Mouse (Mus musculus) heart, postnatal 14 days (tissue): ENCODE data around the gene Ddah1. TPM values are rescaled to one million over a fixed set of nuclear protein-coding genes. Genes with fewer than 3 reads are reported as not detected.
A peak's percentile ranks its signal among the peaks of the same experiment; 100 is the strongest.
"Not testable (repeated sequence)": the region's sequence is repeated elsewhere in the genome, so short reads cannot be mapped to it uniquely, and the experiment has no call there.

ENCODE experiments used
- DNase-seq, 2 experiments: peaks; one replicate each; pipeline ENCODE4 v3.0.0; 2021 to 2022
- intact Hi-C: fragments of 180-260 bp; cut with DNase I; formaldehyde crosslinking; loops from one replicate; pipeline ENCODE4 v1.15.1; 2025
- total RNA-seq, 2 experiments: library from RNA; stranded (reverse); gene quantifications; 2 replicates each; pipeline ENCODE4 v1.2.3; 2021

Ddah1 gene
- total RNA-seq, 2 experiments from 2014 or later = 9.2 to 13.4 TPM

GRCm38 (mm10) chr3:145854427-145854826 lies 96.0 kb downstream of the Ddah1 start:
- intact Hi-C loops = loop anchor here (2.0 kb wide), 1 partner anchor 50 kb away; no protein-coding TSS in a partner anchor

GRCm38 (mm10) chr3:145855299-145855698 lies 96.8 kb downstream of the Ddah1 start:
- intact Hi-C loops = loop anchor here (2.0 kb wide), 1 partner anchor 50 kb away; no protein-coding TSS in a partner anchor
- no peak for DNase-seq

More at GRCm38 (mm10) chr3:145854427-145854826, 96.0 kb downstream of the Ddah1 start:
- no peak for DNase-seq

GRCm38 (mm10) chr3:145858388-145858787 lies 99.9 kb downstream of the Ddah1 start:
- no peak for DNase-seq

GRCm38 (mm10) chr3:145862521-145862920 lies 104.0 kb downstream of the Ddah1 start:
- DNase-seq = no peak
- intact Hi-C loops = no loop called here

More at GRCm38 (mm10) chr3:145858388-145858787, 99.9 kb downstream of the Ddah1 start:
- intact Hi-C loops = loop anchor here (1.0 kb wide), 1 partner anchor 47 kb away; no protein-coding TSS in a partner anchor

GRCm38 (mm10) chr3:145864033-145864712 lies 105.7 kb downstream of the Ddah1 start:
- DNase-seq = no peak
- intact Hi-C loops = no loop called here

GRCm38 (mm10) chr3:145864713-145865233 lies 106.3 kb downstream of the Ddah1 start:
- peak; percentile 32 to 45 for DNase-seq
- intact Hi-C loops = no loop called here

GRCm38 (mm10) chr3:145872680-145873079 lies 114.2 kb downstream of the Ddah1 start:
- peak in 1 of 2 experiments; percentile 32 for DNase-seq
- intact Hi-C loops = no loop called here

GRCm38 (mm10) chr3:145873271-145873670 lies 114.8 kb downstream of the Ddah1 start:
- intact Hi-C loops = no loop called here
- DNase-seq = no peak

- peak; percentile 59 to 72 for DNase-seq
- intact Hi-C loops = no loop called here
Observed at GRCm38 (mm10) chr3:145874126-145874525, 115.7 kb downstream of the Ddah1 start.

- intact Hi-C loops = no loop called here
- DNase-seq = no peak
Observed at GRCm38 (mm10) chr3:145876120-145876519, 117.6 kb downstream of the Ddah1 start.

GRCm38 (mm10) chr3:145878867-145879266 lies 120.4 kb downstream of the Ddah1 start:
- DNase-seq, intact Hi-C loops: not testable (repeated sequence)

- intact Hi-C loops = no loop called here
Observed at GRCm38 (mm10) chr3:145880335-145880734, 121.9 kb downstream of the Ddah1 start.

GRCm38 (mm10) chr3:145882076-145882874 lies 123.8 kb downstream of the Ddah1 start:
- DNase-seq = no peak
- intact Hi-C loops = no loop called here

More at GRCm38 (mm10) chr3:145880335-145880734, 121.9 kb downstream of the Ddah1 start:
- no peak for DNase-seq

- DNase-seq = no peak
- intact Hi-C loops = no loop called here
Observed at GRCm38 (mm10) chr3:145883233-145883632, 124.8 kb downstream of the Ddah1 start.

GRCm38 (mm10) chr3:145885376-145885775 lies 126.9 kb downstream of the Ddah1 start:
- peak in 1 of 2 experiments; percentile 40 for DNase-seq
- intact Hi-C loops = no loop called here

- DNase-seq = peak in 1 of 2 experiments; percentile 42
- intact Hi-C loops = no loop called here
Observed at GRCm38 (mm10) chr3:145885851-145886464, 127.5 kb downstream of the Ddah1 start.

GRCm38 (mm10) chr3:145887430-145887971 lies 129.0 kb downstream of the Ddah1 start:
- no peak for DNase-seq
- intact Hi-C loops = no loop called here

- DNase-seq = no peak
- intact Hi-C loops = no loop called here
Observed at GRCm38 (mm10) chr3:145890346-145891132, 132.1 kb downstream of the Ddah1 start.

GRCm38 (mm10) chr3:145892451-145892850 lies 134.0 kb downstream of the Ddah1 start:
- DNase-seq = no peak
- intact Hi-C loops = no loop called here
